Mouse (Mus musculus) intestine, embryonic 14.5 days (tissue): ENCODE data around the gene Ncs1. TPM values are rescaled to one million over a fixed set of nuclear protein-coding genes. Genes with fewer than 3 reads are reported as not detected.

Experiments
- ATAC-seq: fragments of 200-750 bp; cut with Nextera tagmentation; replicated peaks from 2 replicates; pipeline ENCODE4 v1.8.0; 2017; ENCODE audit warnings: low read depth, moderate number of reproducible peaks, moderate TSS enrichment, moderate library complexity; ENCODE audit not compliant: low FRiP score, low TSS enrichment
- DNase-seq: peaks from one replicate; pipeline ENCODE4 v3.0.0-alpha.2; 2018; ENCODE audit warnings: low spot score
- H3K27ac ChIP-seq: fragments of 300-500 bp; sonication (generic); 2 replicates; pipeline ENCODE4 v1.5.1; 2014; ENCODE audit warnings: low read depth, mild to moderate bottlenecking, control low read depth
- H3K27me3 ChIP-seq: fragments of 300-500 bp; sonication (generic); replicated peaks from 2 replicates; pipeline ENCODE4 v1.6.1; 2014; ENCODE audit warnings: low read length, control low read depth; ENCODE audit not compliant: control insufficient read depth, insufficient read depth
- H3K36me3 ChIP-seq: fragments of 300-500 bp; sonication (generic); 2 replicates; pipeline ENCODE4 v1.6.1; 2014; ENCODE audit warnings: low read length, control low read depth; ENCODE audit not compliant: control insufficient read depth, insufficient read depth
- H3K4me1 ChIP-seq: fragments of 300-500 bp; sonication (generic); replicated peaks from 2 replicates; pipeline ENCODE4 v1.6.1; 2014; ENCODE audit warnings: low read length, control low read depth, mixed read lengths; ENCODE audit not compliant: control insufficient read depth, insufficient read depth
- H3K4me2 ChIP-seq: fragments of 300-500 bp; sonication (generic); 2 replicates; pipeline ENCODE4 v1.6.1; 2014; ENCODE audit warnings: low read length
- H3K4me3 ChIP-seq: fragments of 300-500 bp; sonication (generic); 2 replicates; pipeline ENCODE4 v1.5.1; 2014; ENCODE audit warnings: low read depth, low read length, control low read depth, mixed read lengths
- H3K9ac ChIP-seq: fragments of 300-500 bp; sonication (generic); 2 replicates; pipeline ENCODE4 v1.6.1; 2014; ENCODE audit warnings: mild to moderate bottlenecking, low read length
- H3K9me3 ChIP-seq: fragments of 300-500 bp; sonication (generic); 2 replicates; pipeline ENCODE4 v1.6.1; 2016; ENCODE audit warnings: low read length, control low read depth; ENCODE audit not compliant: control insufficient read depth
- WGBS: fragments of 180-500 bp; shearing (Covaris S2); extraction: QIAGEN DNeasy Blood & Tissue Kit; methylation state at CpG from one replicate; pipeline ENCODE4 v1.1.7; 2014; 5-methylcytosine and 5-hydroxymethylcytosine counted together
- polyA plus RNA-seq: library from polyadenylated mRNA; unstranded; fragments of >200 nt; fragmentation: Nextera tagmentation; extraction: Ambion mirVana; gene quantifications from 2 replicates; pipeline ENCODE4 v1.2.1, GENCODE M21; 2014

The Ncs1 gene
- polyA plus RNA-seq, 1 experiment from 2014 or later, result 35.3 TPM

DNA sequence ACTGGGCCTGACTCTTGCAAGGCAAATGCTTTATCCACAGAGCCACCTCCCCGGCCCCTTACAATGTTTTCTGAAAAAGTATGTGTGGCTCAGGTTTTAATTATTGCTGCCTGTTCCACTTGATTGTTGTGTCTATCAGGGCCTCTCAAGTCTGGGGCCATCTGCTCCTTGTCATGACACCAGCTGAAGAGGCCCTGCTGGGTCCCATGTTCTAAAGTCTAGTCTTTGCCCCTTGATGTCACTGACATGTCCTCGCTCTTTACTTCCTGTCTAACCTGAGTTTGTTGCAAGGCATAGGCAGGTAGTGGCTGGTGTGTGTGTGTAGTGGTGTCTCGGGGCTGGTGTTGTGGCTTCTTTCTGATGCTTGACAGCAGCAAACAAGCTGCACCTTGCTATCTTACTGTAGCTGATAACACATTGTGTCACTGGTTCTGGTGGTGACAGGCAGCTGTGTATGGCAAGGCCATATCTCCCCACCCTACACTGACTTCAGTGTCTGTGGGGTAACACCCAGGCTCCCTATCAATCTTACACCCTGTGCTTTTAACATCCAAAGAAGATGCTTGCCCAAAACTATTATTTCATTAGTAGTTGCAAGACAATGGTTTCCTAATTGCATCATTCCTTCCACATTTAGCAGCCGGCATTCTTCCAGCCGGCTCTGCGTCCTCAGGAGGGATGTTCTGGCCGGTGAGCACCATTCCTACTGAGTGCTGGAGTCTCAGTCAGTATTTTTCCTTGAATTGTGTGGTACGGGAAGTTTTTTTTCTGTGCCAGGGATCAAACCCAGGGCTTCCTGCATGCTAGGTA, 96.3 kb downstream of the Ncs1 start:
- Histone ChIP-seq H3K27ac (no peak overlapping the region), H3K4me2 (no peak overlapping the region), H3K4me3 (no peak overlapping the region), H3K27me3 (no peaks in the 10 kb centered on the region), H3K4me1 (peaks cover 30% of the 10 kb centered on the region), H3K9me3 (no peaks in the 10 kb centered on the region), H3K9ac (no peak overlapping the region), H3K36me3 (no peaks in the 10 kb centered on the region)
- DNase-seq, result no peak
- ATAC-seq, result no peak
- 68% methylated on average over 8 of the region's 8 CpGs for WGBS

Other genes starting within 250 kb of the Ncs1 start
- gene Fnbp1, start 103.8 kb upstream of the Ncs1 start, polyA plus RNA-seq, result 31.1 and 31.4 TPM in 2 replicates
- gene Gpr107, start 93.5 kb upstream of the Ncs1 start, polyA plus RNA-seq, result 26.9 and 35.0 TPM in 2 replicates
- gene Hmcn2, start 68.6 kb downstream of the Ncs1 start, polyA plus RNA-seq, result 10.0 and 10.3 TPM in 2 replicates
- gene Ass1, start 224.4 kb downstream of the Ncs1 start, polyA plus RNA-seq, result 64.6 and 72.8 TPM in 2 replicates